Mouse (Mus musculus) CD8-positive naive resting alpha-beta T cell, adult 2 months (primary cell): ENCODE results near the gene Vmn2r58.
"Not testable (repeated sequence)": the region's sequence is repeated elsewhere in the genome, so short reads cannot be mapped to it uniquely, and the experiment has no call there.

Experiments
- DNase-seq, 2 experiments: peaks; one replicate each; pipeline ENCODE4 v3.0.0; 2022; ENCODE audit warnings: low read depth in 2 of 2, low spot score in 2 of 2

The Vmn2r58 gene

DNA sequence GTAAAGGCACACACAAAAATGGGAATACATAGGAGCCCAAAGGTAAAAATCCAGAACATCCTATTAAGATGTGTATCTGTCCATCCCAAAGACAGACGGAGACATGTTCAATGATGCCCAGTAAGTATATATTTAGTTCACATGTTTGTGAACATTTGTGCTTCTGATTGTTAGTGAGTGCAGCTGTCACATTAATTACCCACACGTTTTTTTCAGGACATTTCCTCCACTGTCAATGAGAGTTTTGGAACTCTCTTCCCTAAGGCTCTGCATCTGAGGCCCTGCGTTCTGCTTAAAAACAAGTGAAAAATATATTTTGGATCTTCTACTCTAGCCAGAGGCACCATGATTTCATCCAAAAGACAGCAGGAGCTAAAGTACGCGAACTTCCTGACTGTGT, at the start of gene Vmn2r58:
Gene Vmn2r58 (minus strand): TSS at position 101 of the 400 bp plus-strand sequence.
- not testable (repeated sequence) for DNase-seq
